Mouse (Mus musculus) urinary bladder, postnatal 10 days (tissue): ENCODE data around the gene Klhl21.
A peak's percentile ranks its signal among the peaks of the same experiment; 100 is the strongest.
"Not testable (repeated sequence)": the region's sequence is repeated elsewhere in the genome, so short reads cannot be mapped to it uniquely, and the experiment has no call there.

Source experiments
- DNase-seq: peaks from one replicate; pipeline ENCODE4 v3.0.0; 2022; ENCODE audit warnings: low spot score

The Klhl21 gene

DNA sequence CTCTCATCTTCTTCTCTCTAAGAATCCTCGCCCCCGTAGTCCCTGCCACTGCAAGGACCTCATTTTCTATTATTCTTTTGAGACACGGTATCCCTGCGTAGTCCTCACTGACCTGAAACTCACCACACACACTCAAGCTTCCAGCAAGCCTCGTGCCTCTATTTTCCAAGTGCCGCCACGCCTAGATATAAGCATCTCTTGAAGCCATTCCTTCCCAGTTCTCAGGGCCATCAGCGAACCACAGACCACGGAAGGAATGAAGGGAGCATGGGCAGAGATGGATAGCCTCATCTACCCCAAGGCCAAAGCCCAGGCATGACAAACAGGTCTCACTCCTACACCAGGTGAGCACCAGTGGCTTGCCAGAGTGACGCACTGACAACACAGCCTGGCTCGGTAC is 15.9 kb downstream of the Klhl21 start:
- no peak for DNase-seq

GRCm38 (mm10) chr4:152026751-152027508 is 18.3 kb downstream of the Klhl21 start:
- no peak for DNase-seq

DNA sequence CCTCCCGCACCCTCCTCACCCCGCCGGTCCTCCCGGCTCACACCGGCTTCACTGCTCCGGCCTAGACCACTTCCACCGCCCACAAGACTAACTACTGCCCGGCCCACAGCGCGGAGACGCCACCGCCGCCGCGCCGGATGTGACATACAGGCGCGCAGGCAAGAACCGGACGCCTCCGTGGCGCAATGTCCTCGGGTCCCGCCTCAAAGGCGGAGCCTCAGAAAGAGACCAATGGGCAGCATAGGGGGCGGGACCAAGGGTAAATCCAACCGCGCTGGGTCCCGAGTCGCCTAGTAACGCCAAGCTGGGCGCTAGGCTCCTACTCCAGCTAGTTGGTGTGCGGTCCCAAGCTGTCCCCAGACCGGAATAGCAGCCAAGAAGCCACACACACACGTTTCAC is 18.9 kb downstream of the Klhl21 start, which contains the start of gene Zbtb48:
Gene Zbtb48 (minus strand): TSS at position 148 of the 400 bp plus-strand sequence.
- DNase-seq = peak; percentile 77

DNA sequence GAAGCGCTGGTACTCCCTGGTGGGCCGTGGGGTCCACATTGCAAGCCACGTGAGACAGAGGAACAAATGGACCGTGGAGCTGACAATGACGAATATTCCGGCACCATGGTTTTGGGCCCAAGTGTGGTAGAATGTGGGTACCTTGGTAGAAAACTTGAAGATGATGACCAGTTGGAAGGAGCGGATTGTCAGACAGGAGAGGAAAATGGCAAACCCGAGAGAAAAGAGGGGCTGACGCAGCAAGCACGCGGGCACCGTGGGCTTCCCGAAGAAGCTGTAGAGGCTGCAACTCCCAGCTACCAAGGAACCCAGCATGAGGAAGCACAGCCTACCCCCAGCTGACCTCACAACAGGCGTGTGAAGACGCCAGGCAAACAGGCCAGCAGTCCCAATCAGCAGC is 19.9 kb downstream of the Klhl21 start:
- no peak for DNase-seq

- DNase-seq = no peak
Measured at GRCm38 (mm10) chr4:152029087-152029486, 20.5 kb downstream of the Klhl21 start.

GRCm38 (mm10) chr4:152029997-152030396 is 21.4 kb downstream of the Klhl21 start:
- DNase-seq = no peak

- no peak for DNase-seq
Measured at GRCm38 (mm10) chr4:152032922-152033321, 24.3 kb downstream of the Klhl21 start.

GRCm38 (mm10) chr4:152036464-152036863 is 27.9 kb downstream of the Klhl21 start:
- not testable (repeated sequence) for DNase-seq

- DNase-seq = no peak
Measured at GRCm38 (mm10) chr4:152038225-152038984, 29.8 kb downstream of the Klhl21 start, which contains the start of gene Tas1r1. Gene Tas1r1, minus strand, starts transcription at chr4:152038568.

DNA sequence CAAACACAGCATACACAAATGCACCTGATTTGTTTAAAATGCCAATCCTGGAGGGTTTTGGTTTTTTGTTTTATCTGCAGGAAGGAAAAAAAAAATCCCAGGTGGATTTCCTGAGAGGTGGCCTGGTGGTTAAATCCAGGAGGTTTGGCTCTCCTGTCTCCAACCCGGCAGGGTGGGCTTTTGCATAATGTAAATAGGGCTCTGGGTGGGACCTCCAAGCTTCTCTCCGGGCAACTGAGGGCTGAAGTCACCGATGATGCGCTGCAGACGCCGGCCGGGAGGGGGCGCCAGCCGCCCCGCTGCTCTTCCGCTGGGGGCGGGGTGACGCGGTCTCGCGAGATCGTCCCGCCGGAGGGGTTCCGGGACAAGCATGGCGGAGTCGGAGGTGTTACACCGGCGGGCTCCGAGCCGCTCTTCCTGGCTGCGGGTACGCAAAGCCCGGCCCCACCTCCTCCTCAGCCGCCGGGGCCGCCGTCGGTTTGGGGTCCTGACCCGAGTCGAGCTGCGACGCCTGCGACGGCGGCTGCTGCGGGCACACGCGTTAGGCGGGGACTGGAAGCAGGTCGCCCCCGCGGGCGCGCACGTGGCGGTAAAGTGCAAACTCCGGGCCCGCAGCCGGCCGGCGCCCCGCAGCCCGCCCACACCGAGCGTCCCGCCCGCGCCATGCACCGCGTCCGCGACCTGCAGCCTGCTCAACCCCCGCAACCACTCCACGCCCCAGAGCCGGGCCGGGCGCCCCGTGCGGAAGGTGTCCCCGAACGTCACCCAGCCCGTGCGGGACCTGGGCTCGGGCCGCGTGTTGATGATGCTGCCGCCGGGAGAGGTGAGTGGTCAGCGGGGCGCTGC is 30.6 kb downstream of the Klhl21 start, which contains the start of gene Nol9:
Gene Nol9 (plus strand): TSS at position 337 of the 846 bp plus-strand sequence.
- DNase-seq = peak; percentile 78

DNA sequence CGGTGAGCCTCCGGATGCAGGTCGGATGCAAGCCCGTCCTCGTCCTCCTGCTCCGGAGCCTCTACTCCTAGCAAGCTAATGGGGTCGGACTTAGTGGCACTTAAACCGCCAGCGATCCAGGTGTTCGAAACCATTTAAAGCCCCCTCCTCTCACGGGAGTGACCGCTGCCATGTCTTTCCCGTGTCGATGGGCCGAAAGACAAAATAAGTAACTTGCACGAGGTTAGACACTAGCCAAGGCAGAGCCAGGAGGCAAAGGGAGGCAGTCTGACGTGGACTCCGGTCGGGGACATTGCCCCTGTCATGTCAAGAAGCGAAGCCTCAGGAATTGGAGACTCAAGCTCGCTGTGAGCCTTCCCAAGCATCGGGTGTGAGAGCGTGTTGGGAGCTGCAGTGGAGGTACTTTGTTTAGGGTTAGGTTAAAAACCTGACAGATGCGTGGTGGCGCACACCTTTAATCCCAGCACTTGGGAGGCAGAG is 31.3 kb downstream of the Klhl21 start:
- no peak for DNase-seq

DNA sequence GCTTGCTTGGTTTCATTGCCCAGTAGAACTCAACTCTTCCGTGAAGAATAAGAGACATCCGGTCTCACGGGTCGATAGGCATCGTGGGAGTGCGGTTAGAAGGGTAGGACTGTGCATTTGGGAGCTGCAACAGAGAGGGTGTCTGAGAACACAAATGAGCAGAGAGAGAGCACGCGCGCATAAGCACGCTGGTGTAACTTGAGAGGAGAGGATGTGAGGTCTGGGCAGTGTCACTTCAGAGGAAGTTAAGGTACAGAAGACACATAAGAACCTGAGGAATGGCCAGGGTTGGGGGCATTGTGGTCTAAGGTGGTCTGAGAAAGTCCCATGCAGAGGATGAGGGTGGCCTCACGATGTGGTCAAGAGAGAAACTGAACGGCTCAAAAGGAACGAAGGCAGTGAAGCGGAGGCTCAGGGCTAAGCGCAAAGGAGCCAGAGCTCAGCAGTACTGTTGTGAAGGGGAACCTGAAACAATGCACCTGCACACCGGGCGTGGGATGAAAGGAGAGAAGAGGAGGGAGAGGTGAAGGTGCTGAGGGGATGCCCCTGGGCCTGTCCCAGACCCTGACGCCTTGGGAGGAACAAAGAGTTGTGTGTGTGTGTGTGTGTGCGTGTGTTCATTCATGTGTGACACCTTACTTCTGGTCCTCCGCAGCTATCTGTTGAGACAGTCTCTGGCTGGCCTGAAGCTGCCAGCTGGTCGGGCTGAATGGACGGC is 33.5 kb downstream of the Klhl21 start:
- no peak for DNase-seq

DNA sequence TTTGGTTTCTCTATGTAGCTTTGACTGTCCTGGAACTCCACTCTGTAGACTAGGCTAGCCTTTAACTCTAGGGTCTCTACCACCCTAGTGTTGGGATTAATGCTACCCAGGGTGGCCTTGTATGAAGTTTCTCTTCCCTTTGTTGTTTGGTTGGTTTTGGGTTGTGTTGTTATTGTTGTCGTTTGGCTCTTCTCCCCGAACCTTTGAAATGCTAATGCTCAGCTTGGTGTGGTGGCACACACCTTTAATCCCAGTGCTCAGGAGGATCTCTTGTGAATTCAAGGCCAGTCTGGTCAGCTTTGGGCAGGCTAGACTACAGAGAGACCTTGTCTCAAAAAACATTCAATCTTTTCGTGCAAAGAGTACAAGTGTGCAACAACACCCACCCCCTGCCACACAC is 34.6 kb downstream of the Klhl21 start:
- DNase-seq = no peak

DNA sequence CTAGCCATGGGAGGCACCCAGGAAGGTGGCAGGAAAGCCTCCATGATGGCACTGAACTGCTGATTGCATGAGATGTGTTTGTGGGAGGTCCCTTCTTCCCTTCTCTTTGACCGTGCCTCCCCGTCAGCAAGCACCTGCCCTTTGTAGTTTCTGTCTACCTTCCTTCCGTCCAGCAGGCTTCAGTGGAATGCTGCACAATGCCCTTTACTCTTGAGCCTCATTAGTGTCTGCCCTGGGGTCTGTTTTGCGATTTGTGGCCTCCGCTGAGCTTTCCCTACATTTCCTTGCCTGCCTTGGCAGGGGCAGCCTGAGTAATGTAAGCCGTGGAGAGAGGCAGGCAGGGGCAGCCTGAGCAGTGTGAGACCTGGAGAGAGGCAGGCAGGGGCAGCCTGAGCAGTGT is 36.0 kb downstream of the Klhl21 start:
- DNase-seq = no peak

GRCm38 (mm10) chr4:152062390-152063110 is 53.9 kb downstream of the Klhl21 start:
- no peak for DNase-seq

DNA sequence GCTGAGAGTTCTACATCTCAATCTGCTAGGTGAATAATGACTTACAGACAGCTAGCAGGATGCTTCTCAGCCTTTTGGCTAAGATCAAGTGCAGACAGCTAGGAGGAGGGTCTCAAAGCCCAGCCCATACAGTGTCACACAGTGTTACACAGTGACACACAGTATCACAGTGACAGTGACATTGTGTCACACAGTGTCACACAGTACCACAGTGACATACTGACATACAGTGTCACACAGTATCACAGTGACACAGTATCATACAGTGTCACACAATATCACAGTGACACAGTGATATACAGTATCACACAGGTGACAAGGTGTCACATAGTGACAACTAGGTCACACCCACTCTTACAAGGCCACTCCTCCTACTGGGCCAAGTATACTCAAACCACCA is 58.7 kb downstream of the Klhl21 start:
- no peak for DNase-seq
